Mouse (Mus musculus) cerebral cortex, adult 2 months (tissue): ENCODE measurements around the gene Mpv17.

Source experiments
- WGBS: fragments of 180-500 bp; shearing (Covaris S2); methylation state at CpG from one replicate; pipeline ENCODE4 v1.1.7; 2018; 5-methylcytosine and 5-hydroxymethylcytosine counted together

Mpv17 gene

DNA sequence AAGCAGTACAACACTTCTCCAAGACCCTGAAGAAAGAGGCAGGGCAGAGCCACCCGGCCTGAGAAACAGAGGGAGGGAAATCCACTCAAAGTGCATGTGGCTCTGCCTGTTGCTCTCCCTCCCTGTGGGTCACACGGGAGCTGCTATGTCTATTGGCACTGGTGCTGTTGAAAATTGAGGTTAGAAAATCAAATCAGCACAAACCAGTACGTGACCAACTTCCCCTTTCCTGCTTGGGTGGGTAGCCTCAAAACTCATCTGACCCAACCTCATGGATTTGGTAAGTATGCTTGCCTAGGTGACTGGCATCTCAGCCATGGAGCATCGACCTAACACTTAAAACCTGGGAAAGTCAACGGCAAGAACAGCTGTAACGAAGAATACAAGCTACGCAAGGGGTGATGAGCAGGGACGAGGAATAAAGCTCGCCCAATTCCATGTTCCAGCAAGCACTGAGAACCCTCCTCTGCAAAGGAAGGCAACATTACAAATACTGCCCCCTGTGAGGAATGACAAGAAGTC is 48.2 kb downstream of the Mpv17 start, which contains the start of gene Dnajc5g:
Gene Dnajc5g, plus strand, starts transcription at position 472 of the 522 bp plus-strand sequence.
- 86% methylated on average over 9 of the region's 9 CpGs for WGBS

DNA sequence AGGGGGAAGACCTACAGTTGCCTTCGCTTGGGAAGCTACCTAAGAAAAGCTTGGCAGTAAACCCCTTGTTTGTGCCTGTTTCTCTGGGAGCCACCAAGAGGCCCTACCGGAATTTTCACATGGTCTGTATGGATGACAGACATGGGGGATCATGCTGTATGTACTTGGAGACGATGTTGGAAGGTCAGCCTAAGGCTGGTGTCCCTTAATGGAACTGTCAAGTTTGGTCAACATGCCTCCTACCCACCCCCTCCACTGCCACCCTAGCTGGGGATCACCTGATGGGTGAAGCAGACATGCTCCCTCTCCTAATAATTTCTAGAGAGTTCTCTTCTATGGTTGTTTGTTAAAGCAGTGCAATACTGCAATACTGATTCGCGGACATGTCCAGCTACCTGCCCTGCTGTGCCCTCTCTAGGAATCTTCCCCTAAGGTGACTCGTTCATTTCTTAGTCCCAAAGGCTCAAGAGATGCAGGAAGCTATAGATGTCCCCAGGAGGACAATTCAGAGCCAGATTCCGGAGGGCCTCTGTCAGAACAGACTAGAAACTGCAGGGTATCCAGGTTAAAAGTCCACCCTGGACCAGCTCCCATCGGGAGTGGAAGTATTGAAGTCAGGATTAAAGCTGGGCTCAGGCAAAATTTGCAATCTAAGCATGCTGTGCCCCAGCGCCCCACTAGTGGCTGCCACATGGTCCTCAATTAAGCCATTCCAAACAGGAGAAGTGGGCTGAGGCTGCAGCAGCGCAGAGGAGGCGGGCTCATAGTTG is 58.2 kb downstream of the Mpv17 start:
- 41% methylated on average over 11 of the region's 11 CpGs for WGBS

DNA sequence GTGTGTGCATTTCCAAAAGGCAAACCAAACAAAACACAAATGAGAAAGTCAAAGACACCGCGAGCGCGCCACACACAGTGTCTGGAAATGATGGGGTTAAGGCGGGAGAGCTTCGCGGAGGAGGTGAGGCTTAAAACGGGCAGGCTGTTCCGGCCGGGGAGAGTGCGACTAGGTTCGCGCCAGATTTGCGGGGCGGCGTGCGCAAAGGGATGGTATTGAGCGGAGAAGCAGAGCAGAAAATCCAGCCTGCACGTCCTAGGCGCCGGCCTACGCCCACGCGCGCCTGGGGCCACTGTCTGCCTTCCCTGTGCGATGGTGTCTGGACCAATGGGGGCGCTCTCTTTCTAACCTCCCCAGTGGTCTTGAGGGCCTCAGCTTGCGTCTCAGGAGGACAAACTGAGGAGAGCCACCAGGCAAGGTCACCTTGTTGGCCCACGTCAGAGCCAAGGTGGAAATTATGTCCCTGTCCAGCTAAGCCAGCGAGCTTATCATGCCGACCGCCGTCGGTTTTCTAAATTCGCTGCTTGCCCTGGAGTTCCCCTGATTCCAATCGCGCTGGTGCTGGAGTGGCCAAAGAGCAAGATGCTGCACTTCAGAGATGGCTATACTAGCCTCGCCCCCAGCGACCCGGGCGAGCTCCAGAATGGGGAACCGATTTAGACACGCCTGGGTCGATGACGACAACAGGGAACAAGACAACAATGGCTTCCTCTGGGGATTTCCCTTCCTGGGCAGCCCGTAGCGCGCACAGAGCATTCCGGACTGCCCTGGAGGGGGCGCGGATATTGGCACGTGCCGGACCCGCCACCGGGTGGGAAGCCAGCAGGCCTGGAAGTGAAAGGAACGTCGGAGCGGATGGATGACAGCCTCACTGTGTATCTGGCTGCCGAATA is 59.0 kb downstream of the Mpv17 start:
- WGBS: 2% methylated on average over 59 of the region's 59 CpGs

DNA sequence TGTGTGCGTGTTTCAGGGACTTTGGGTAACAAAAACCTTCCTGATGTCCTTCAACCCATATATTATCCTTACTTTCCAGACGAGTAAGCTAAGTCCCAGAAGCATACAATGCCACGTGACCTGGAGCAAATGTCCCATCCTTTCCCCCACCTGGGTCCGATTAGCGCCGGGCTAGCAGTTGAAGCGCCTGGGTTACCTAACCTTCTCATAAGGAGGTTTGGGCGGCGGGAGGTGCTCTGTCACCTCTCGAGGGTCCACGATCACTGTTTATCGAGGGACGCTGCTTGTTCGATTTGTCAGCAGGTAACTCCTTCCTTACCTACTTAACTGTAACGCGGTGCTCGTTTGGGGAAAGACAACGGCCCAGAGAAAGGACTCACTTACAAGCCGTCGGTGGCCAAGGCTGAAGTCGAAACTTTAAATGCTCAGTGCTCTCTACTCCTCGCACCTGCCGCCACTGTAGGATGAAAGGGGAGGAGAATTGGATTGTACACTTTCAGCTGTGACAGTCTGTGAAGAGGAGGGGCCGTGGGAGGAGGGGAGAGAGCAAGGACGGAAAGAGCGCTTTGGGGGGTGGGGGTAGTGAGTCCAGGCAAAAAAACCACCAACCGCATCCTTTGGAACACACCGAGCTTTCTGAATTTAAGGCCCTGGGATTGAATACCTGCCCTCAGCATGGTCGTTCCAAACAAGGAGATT is 59.8 kb downstream of the Mpv17 start:
- WGBS: 2% methylated on average over 29 of the region's 29 CpGs

DNA sequence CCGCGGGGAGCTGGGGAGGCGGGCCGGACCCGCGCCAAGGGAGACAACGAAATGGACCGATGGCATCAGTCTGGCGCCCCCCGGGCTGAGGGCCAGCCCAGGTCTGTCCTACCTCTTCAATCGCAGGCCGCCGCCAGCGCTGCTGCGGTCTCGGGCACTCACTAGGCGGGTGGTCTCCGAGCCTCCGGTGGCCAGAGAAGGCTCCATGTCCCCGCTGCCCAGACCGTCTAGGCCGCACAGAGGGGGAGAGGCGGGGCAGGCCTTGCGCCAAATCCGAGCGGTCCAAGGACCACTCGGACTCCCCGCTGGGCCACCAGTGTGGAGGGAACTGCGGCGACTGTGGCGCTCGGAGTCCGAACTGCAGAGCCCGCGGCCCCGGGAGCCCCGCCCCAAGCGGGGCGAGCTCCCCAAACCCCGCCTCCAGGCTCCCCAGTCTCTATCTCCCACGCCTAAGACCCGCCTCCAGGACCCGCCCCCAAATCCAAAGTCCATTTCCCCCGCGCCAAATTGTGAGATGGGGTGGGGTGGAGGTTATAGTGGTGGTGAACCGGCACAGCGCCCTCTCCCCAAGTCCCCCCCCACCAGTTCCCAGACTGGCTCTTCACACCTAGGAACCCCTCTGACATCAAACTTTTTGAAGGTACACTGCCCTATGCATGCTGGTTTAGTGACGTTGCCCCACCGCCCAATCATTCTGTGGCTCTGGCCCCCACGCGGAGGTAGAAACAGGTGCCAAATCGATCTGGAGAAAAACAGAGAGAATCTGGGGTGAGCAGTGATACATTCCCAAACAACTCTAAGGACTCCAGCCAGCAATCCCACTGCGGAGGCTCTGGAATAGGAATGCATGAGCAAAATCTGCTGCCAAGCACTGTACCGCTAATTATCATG is 60.7 kb downstream of the Mpv17 start:
- WGBS: under 1% methylated on average over 54 of the region's 54 CpGs

DNA sequence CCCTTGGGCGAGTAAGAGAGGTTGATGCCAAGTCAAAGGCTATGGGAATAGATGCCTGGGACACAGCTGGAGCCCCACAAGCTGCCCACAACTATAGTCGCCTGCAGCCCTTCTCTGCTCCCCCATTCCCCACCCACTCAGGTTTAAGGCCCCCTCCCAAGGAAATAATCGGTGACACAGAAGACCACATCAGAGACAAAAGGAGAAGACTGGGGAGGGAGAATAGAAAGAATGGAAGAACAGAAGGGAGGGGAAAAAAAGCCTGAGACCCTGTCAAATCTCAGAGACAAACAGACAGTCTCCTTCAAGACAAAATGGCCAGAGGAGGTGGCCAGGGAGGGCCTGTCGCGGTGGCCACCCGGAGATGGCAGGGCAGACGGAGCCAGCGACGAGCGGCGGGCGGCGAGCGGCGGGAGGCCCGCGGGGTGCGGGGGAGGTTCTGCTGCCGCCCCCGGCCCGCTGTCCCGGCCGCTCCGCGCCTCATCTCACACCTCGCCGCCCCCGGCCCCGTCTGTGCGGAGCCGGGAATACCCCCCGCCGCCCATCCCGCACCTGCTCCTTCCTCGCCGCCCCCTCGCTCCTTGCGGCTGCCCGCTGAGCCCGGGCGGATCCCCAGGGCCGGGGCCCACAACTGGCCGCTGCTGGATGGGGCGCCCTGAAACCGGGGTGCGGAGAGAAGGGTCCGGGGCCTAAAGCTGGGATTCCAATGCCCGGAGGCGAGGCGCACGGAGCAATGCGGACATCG is 61.6 kb downstream of the Mpv17 start:
- WGBS: 7% methylated on average over 51 of the region's 53 CpGs
